Mouse (Mus musculus) forebrain, postnatal 0 days (tissue): ENCODE results near the gene Mstn. TPM values are rescaled to one million over a fixed set of nuclear protein-coding genes. Genes with fewer than 3 reads are reported as not detected.

Experiments
- ATAC-seq: fragments of 200-750 bp; cut with Nextera tagmentation; 2 replicates; pipeline ENCODE4 v1.8.0; 2017; ENCODE audit warnings: mild to moderate bottlenecking, moderate library complexity
- DNase-seq: peaks from one replicate; pipeline ENCODE4 v3.0.0-alpha.2; 2015
- H3K27ac ChIP-seq: fragments of 300-500 bp; sonication (generic); 2 replicates; pipeline ENCODE4 v1.5.1; 2014; ENCODE audit warnings: low read depth, mild to moderate bottlenecking, antibody characterized with exemption, low read length, moderate library complexity, mixed read lengths
- H3K27me3 ChIP-seq: fragments of 300-500 bp; sonication (generic); 2 replicates; pipeline ENCODE4 v1.6.1; 2014; ENCODE audit warnings: mild to moderate bottlenecking, low read length, mixed read lengths; ENCODE audit not compliant: insufficient read depth
- H3K36me3 ChIP-seq: fragments of 300-500 bp; sonication (generic); 2 replicates; pipeline ENCODE4 v1.6.1; 2014; ENCODE audit warnings: mild to moderate bottlenecking, moderate library complexity; ENCODE audit not compliant: insufficient read depth
- H3K4me1 ChIP-seq: fragments of 300-500 bp; sonication (generic); 2 replicates; pipeline ENCODE4 v1.6.1; 2014; ENCODE audit warnings: antibody characterized with exemption; ENCODE audit not compliant: insufficient read depth
- H3K4me2 ChIP-seq: fragments of 300-500 bp; sonication (generic); 2 replicates; pipeline ENCODE4 v1.6.1; 2014; ENCODE audit warnings: low read depth, mild to moderate bottlenecking, moderate library complexity
- H3K4me3 ChIP-seq: fragments of 300-500 bp; sonication (generic); 2 replicates; pipeline ENCODE4 v1.5.1; 2014; ENCODE audit warnings: low read depth, low read length, mixed read lengths
- H3K9ac ChIP-seq: fragments of 300-500 bp; sonication (generic); 2 replicates; pipeline ENCODE4 v1.6.1; 2014; ENCODE audit warnings: mild to moderate bottlenecking
- H3K9me3 ChIP-seq: fragments of 300-500 bp; sonication (generic); 2 replicates; pipeline ENCODE4 v1.6.1; 2016; ENCODE audit warnings: low read length
- CTCF ChIP-seq: sonication (generic); IDR thresholded peaks from 2 replicates; pipeline ENCODE4 v1.5.1; 2016; ENCODE audit warnings: antibody characterized with exemption, control low read depth, low read depth
- WGBS: fragments of 180-500 bp; shearing (Covaris S2); extraction: QIAGEN DNeasy Blood & Tissue Kit; methylation state at CpG from one replicate; pipeline ENCODE4 v1.1.7; 2014; 5-methylcytosine and 5-hydroxymethylcytosine counted together
- polyA plus RNA-seq: library from polyadenylated mRNA; unstranded; fragments of >200 nt; fragmentation: Nextera tagmentation; extraction: Ambion mirVana; gene quantifications from 2 replicates; pipeline ENCODE4 v1.2.1, GENCODE M21; 2015
- total RNA-seq: library from RNA; depleted of rRNA; stranded (reverse); fragments of >200 nt; gene quantifications from 2 replicates; pipeline ENCODE4 v1.2.3, GENCODE M21; 2014; rRNA removed

Gene Mstn
- total and polyA plus RNA-seq, 2 experiments from 2014 or later: 0.98 to 1.4 TPM

DNA sequence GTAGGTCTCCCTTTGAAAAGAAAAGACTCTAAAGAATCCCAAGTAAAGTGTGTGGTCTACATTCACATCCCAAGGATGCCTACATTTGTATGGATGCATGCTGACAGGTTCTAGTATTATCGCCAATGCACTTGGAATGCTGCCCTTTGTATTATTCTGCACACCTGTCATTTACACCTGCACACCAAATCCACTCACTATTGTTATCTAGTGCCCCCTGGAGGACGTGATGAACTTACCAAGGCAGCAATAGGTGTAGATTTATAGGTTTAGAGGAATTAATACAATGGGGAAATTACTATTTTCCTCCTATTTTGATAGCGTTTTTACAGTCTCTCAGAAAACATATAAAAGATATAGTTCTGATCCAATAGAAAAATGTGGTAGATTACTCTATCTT, 31.7 kb downstream of the Mstn start:
- no peak overlapping the region for H3K4me3 ChIP-seq
- no peak overlapping the region for H3K9ac ChIP-seq
- DNase-seq (no peak), ATAC-seq (no peak)
- H3K27ac ChIP-seq: no peak overlapping the region
- H3K4me2 ChIP-seq: no peak overlapping the region
- WGBS: 49% methylated on average over 3 of the region's 3 CpGs
- TF ChIP-seq CTCF: no peak
- H3K4me1 ChIP-seq: no peaks in the 10 kb centered on the region
- no peaks in the 10 kb centered on the region for H3K36me3 ChIP-seq
- H3K27me3 ChIP-seq: no peaks in the 10 kb centered on the region
- H3K9me3 ChIP-seq: no peaks in the 10 kb centered on the region

DNA sequence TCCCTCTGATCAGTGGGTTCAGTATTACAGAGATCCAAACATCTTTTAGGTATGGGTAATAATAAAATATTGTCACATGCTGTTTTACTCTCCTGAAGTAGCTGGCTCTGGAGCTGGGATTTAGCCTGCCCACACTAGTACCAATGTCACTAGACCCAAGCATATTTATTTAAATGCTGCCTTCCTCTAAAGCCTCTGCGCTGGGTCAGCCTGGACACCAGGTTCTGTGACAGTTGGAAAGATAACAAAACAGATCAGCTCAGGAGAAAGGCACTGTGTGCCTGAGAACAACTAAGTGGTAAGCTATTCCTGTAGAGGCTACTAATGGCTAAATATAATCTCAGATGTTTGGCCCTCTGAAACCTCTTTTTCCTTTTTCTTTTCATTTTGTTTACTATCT, 49.1 kb downstream of the Mstn start:
- Histone ChIP-seq H3K9me3 (no peaks in the 10 kb centered on the region), H3K36me3 (no peaks in the 10 kb centered on the region), H3K4me2 (no peak overlapping the region), H3K4me1 (no peaks in the 10 kb centered on the region), H3K9ac (no peak overlapping the region), H3K27me3 (no peaks in the 10 kb centered on the region), H3K27ac (no peak overlapping the region), H3K4me3 (no peak overlapping the region)
- no peak for TF ChIP-seq CTCF
- WGBS: 94% methylated on average over 1 of the region's 1 CpGs
- ATAC-seq (no peak), DNase-seq (no peak)

Other genes with a start within 250 kb of the Mstn start
- 38.5 and 38.6 TPM in 2 replicates for gene Inpp1, start 244.0 kb upstream of the Mstn start, total RNA-seq
- gene Inpp1, start 244.0 kb upstream of the Mstn start, polyA plus RNA-seq: 30.1 and 38.1 TPM in 2 replicates
- 9.9 and 12.8 TPM in 2 replicates for gene Hibch, start 216.7 kb upstream of the Mstn start, total RNA-seq
- gene Hibch, start 216.7 kb upstream of the Mstn start, polyA plus RNA-seq: 15.2 and 15.4 TPM in 2 replicates
- 3.2 and 4.2 TPM in 2 replicates for gene 1700019D03Rik, start 41.5 kb upstream of the Mstn start, total RNA-seq
- gene 1700019D03Rik, start 41.5 kb upstream of the Mstn start, polyA plus RNA-seq: 5.7 and 6.6 TPM in 2 replicates
- not detected in 2 replicates for gene 1700019A02Rik, start 126.0 kb downstream of the Mstn start, total RNA-seq
- gene 1700019A02Rik, start 126.0 kb downstream of the Mstn start, polyA plus RNA-seq: not detected in 2 replicates
- gene Pms1, start 235.4 kb downstream of the Mstn start, total RNA-seq: 8.2 and 13.2 TPM in 2 replicates
- 4.3 and 5.8 TPM in 2 replicates for gene Pms1, start 235.4 kb downstream of the Mstn start, polyA plus RNA-seq
- 34.2 and 42.3 TPM in 2 replicates for gene Ormdl1, start 235.5 kb downstream of the Mstn start, total RNA-seq
- 33.8 and 38.1 TPM in 2 replicates for gene Ormdl1, start 235.5 kb downstream of the Mstn start, polyA plus RNA-seq
- not detected in 2 replicates for gene Gm28778, start 235.5 kb downstream of the Mstn start, total RNA-seq
- not detected in 2 replicates for gene Gm28778, start 235.5 kb downstream of the Mstn start, polyA plus RNA-seq